Mouse (Mus musculus): Measurements from ENCODE around the gene Shld1. TPM values are rescaled to one million over a fixed set of nuclear protein-coding genes. Genes with fewer than 3 reads are reported as not detected.

Gene Shld1
- polyA plus RNA-seq, 1 experiment from 2014 or later: 11.2 TPM

GRCm38 (mm10) chr2:132757911-132758310 is 71.2 kb downstream of the Shld1 start:
- Histone ChIP-seq H3K9me3 (ENCODE audit: control insufficient read depth) (no peaks in the 10 kb centered on the region), H3K4me2 (replicated peaks; ENCODE audit: low read depth) (no peak overlapping the region), H3K27ac (ENCODE audit: low read depth, low read length) (no peak overlapping the region), H3K4me3 (ENCODE audit: low read depth, low read length) (no peak overlapping the region), H3K4me1 (replicated peaks; ENCODE audit: control insufficient read depth, insufficient read depth, low read length) (no peaks in the 10 kb centered on the region), H3K36me3 (ENCODE audit: control insufficient read depth, insufficient read depth) (no peaks in the 10 kb centered on the region), H3K9ac (ENCODE audit: low read depth, low read length) (no peak overlapping the region), H3K27me3 (replicated peaks; ENCODE audit: control insufficient read depth, insufficient read depth, low read length) (no peaks in the 10 kb centered on the region)
- ATAC-seq: no peak
- WGBS: 72% methylated on average over 5 of the region's 5 CpGs
- no peak for TF ChIP-seq CTCF (IDR thresholded peaks at IDR 0.05; ENCODE audit: low read depth)

DNA sequence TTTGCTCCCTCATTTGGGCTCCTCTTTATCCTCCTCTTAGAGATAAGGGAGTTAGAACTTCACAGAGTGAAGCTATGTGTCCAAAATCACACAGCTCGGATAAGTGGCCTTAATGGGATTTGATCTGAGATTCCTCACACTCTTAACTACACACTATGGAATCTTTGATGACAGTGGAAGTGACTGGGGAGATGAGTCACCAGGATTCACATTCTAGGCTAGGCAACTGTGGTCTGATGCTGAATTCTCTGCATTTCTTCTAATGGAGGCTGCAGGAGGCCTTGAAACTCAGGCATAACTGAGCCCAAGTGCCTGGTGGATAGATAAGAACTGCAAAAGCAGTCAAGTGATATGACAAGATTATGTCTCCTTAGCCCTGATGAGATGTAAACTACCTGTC is 84.1 kb downstream of the Shld1 start:
- H3K27ac ChIP-seq (ENCODE audit: low read depth, low read length): no peak overlapping the region
- no peak overlapping the region for H3K4me2 ChIP-seq (replicated peaks; ENCODE audit: low read depth)
- no peaks in the 10 kb centered on the region for H3K4me1 ChIP-seq (replicated peaks; ENCODE audit: control insufficient read depth, insufficient read depth, low read length)
- no peaks in the 10 kb centered on the region for H3K36me3 ChIP-seq (ENCODE audit: control insufficient read depth, insufficient read depth)
- no peak for ATAC-seq
- no peak overlapping the region for H3K4me3 ChIP-seq (ENCODE audit: low read depth, low read length)
- TF ChIP-seq CTCF (IDR thresholded peaks at IDR 0.05; ENCODE audit: low read depth): no peak
- WGBS: 76% methylated on average over 1 of the region's 1 CpGs
- H3K9me3 ChIP-seq (ENCODE audit: control insufficient read depth): no peaks in the 10 kb centered on the region
- H3K27me3 ChIP-seq (replicated peaks; ENCODE audit: control insufficient read depth, insufficient read depth, low read length): no peaks in the 10 kb centered on the region
- H3K9ac ChIP-seq (ENCODE audit: low read depth, low read length): no peak overlapping the region

GRCm38 (mm10) chr2:132780978-132781377 is 94.2 kb downstream of the Shld1 start, which contains the start of gene Chgb:
TSS of gene Chgb (plus strand) at chr2:132781278.
- no peak for TF ChIP-seq CTCF (IDR thresholded peaks at IDR 0.05; ENCODE audit: low read depth)
- WGBS: 17% methylated on average over 4 of the region's 4 CpGs
- peak within 1 kb of the TSS; percentile 33; the same call in 1 of the 2 replicates for H3K4me3 ChIP-seq (ENCODE audit: low read depth, low read length)

DNA sequence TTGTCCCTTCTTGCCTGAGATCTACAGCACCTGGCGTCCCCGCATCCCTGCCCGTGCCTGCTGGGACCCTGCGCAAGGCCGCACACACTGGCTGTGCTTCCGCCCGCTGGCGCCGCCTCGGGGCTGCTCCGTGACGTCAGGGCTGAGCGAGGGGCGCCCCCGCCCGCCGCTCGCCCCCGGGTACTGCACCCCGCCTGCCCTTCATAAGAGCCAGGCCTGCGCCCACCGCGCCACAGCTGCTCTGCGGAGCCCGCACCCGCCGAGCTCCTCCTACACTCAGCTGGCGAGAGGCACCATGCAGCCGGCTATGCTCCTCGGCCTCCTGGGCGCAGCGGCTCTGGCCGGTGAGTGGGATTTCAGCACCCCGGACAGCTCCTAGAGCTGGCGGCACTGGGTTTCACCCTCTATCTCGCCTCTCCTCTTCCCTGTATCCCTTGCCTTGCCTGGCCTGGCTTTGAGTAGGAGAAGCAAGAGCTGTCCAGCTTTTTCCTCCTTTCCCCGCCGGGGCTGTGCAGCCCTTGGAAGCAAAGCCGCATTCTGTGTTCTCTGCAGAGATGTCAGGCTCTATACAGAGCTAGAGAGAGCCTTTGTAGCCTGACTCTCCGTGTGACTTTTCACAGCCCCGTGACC is 94.8 kb downstream of the Shld1 start:
- H3K4me3 ChIP-seq (ENCODE audit: low read depth, low read length): peak overlapping the region; percentile 33; the same call in 1 of the 2 replicates
- H3K27ac ChIP-seq (ENCODE audit: low read depth, low read length): no peak overlapping the region
- H3K27me3 ChIP-seq (replicated peaks; ENCODE audit: control insufficient read depth, insufficient read depth, low read length): peaks cover 6% of the 10 kb centered on the region; the same call in 1 of the 2 replicates
- peak overlapping the region; percentile 68 for H3K4me2 ChIP-seq (replicated peaks; ENCODE audit: low read depth)
- WGBS: under 1% methylated on average over 40 of the region's 41 CpGs
- H3K9ac ChIP-seq (ENCODE audit: low read depth, low read length): no peak overlapping the region
- H3K9me3 ChIP-seq (ENCODE audit: control insufficient read depth): no peaks in the 10 kb centered on the region
- H3K36me3 ChIP-seq (ENCODE audit: control insufficient read depth, insufficient read depth): no peaks in the 10 kb centered on the region
- TF ChIP-seq CTCF (IDR thresholded peaks at IDR 0.05; ENCODE audit: low read depth): no peak
- peak; percentile 86 for ATAC-seq
- H3K4me1 ChIP-seq (replicated peaks; ENCODE audit: control insufficient read depth, insufficient read depth, low read length): no peaks in the 10 kb centered on the region

More at GRCm38 (mm10) chr2:132780978-132781377, 94.2 kb downstream of the Shld1 start, which contains the start of gene Chgb:
- Histone ChIP-seq H3K9me3 (ENCODE audit: control insufficient read depth) (no peaks in the 10 kb centered on the region), H3K4me2 (replicated peaks; ENCODE audit: low read depth) (peak within 1 kb of the TSS; percentile 68), H3K27ac (ENCODE audit: low read depth, low read length) (no peak within 1 kb of the TSS), H3K36me3 (ENCODE audit: control insufficient read depth, insufficient read depth) (no peaks in the 10 kb centered on the region), H3K9ac (ENCODE audit: low read depth, low read length) (no peak within 1 kb of the TSS), H3K27me3 (replicated peaks; ENCODE audit: control insufficient read depth, insufficient read depth, low read length) (peaks cover 6% of the 10 kb centered on the region; the same call in 1 of the 2 replicates), H3K4me1 (replicated peaks; ENCODE audit: control insufficient read depth, insufficient read depth, low read length) (no peaks in the 10 kb centered on the region)
- ATAC-seq: no peak

DNA sequence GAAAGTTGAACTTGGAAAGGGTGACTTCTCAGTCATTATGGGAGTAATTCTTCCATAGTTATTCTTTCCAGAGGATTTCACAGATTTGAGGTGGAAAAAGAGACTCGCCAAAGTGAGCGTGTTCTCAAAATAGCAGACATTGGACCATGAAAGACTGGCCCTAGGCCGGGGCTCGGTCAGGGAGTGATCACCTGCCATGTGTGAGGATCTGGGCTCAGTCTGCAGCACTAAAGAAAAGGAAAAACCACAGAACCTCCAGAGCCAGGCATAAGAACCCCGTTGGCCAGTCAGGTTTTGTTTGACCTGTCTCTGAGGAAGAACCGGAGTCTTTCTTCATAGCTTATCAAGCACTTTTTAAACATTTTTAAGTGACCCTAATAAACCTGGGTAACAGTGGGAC is 97.3 kb downstream of the Shld1 start:
- no peak for TF ChIP-seq CTCF (IDR thresholded peaks at IDR 0.05; ENCODE audit: low read depth)
- WGBS: 70% methylated on average over 6 of the region's 6 CpGs
- ATAC-seq: no peak
- H3K27ac ChIP-seq (ENCODE audit: low read depth, low read length): no peak overlapping the region
- H3K4me3 ChIP-seq (ENCODE audit: low read depth, low read length): no peak overlapping the region
- no peaks in the 10 kb centered on the region for H3K36me3 ChIP-seq (ENCODE audit: control insufficient read depth, insufficient read depth)
- no peaks in the 10 kb centered on the region for H3K4me1 ChIP-seq (replicated peaks; ENCODE audit: control insufficient read depth, insufficient read depth, low read length)
- H3K9ac ChIP-seq (ENCODE audit: low read depth, low read length): no peak overlapping the region
- H3K4me2 ChIP-seq (replicated peaks; ENCODE audit: low read depth): no peak overlapping the region
- peaks cover 6% of the 10 kb centered on the region; the same call in 1 of the 2 replicates for H3K27me3 ChIP-seq (replicated peaks; ENCODE audit: control insufficient read depth, insufficient read depth, low read length)
- H3K9me3 ChIP-seq (ENCODE audit: control insufficient read depth): no peaks in the 10 kb centered on the region

DNA sequence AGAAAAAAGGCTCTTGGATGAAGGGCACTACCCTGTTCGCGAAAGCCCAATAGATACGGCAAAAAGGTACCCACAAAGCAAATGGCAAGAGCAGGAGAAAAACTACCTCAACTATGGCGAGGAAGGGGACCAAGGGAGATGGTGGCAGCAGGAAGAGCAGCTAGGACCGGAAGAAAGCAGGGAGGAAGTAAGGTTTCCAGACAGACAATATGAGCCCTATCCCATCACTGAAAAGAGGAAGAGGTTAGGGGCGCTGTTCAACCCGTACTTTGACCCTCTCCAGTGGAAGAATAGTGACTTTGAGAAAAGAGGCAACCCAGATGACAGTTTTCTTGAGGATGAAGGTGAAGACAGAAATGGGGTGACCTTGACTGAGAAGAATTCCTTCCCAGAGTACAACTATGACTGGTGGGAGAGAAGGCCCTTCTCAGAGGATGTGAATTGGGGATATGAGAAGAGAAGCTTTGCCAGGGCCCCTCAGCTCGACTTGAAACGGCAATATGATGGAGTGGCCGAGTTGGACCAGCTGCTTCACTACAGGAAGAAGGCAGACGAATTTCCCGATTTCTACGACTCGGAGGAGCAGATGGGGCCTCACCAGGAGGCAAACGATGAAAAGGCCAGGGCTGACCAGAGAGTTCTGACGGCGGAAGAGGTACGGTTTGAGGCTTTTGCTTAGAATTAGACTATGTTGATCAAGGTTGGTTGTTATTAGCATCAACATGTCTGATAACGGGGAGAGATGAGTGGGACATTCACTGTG is 106.9 kb downstream of the Shld1 start:
- Histone ChIP-seq H3K27me3 (replicated peaks; ENCODE audit: control insufficient read depth, insufficient read depth, low read length) (no peaks in the 10 kb centered on the region), H3K4me2 (replicated peaks; ENCODE audit: low read depth) (no peak overlapping the region), H3K9ac (ENCODE audit: low read depth, low read length) (no peak overlapping the region), H3K36me3 (ENCODE audit: control insufficient read depth, insufficient read depth) (no peaks in the 10 kb centered on the region), H3K9me3 (ENCODE audit: control insufficient read depth) (no peaks in the 10 kb centered on the region), H3K4me3 (ENCODE audit: low read depth, low read length) (no peak overlapping the region), H3K27ac (ENCODE audit: low read depth, low read length) (no peak overlapping the region), H3K4me1 (replicated peaks; ENCODE audit: control insufficient read depth, insufficient read depth, low read length) (no peaks in the 10 kb centered on the region)
- TF ChIP-seq CTCF (IDR thresholded peaks at IDR 0.05; ENCODE audit: low read depth): no peak
- WGBS: 83% methylated on average over 19 of the region's 19 CpGs
- ATAC-seq: no peak
